Mouse (Mus musculus) gastrocnemius, adult 2 months (tissue): ENCODE data around the gene Nfe2l2. TPM values are rescaled to one million over a fixed set of nuclear protein-coding genes. Genes with fewer than 3 reads are reported as not detected.

Source experiments
- DNase-seq: peaks from one replicate; pipeline ENCODE4 v3.0.0; 2022
- H3K27ac ChIP-seq: fragments of 200-600 bp; 2 replicates; pipeline ENCODE4 v1.8.1; 2022; ENCODE audit warnings: mild to moderate bottlenecking
- H3K4me3 ChIP-seq: fragments of 200-600 bp; 2 replicates; pipeline ENCODE4 v1.8.1; 2022; ENCODE audit warnings: mild to moderate bottlenecking, moderate library complexity
- CTCF ChIP-seq: fragments of 200-600 bp; IDR thresholded peaks from 2 replicates; pipeline ENCODE4 v1.8.1; 2022; ENCODE audit warnings: antibody characterized with exemption, mild to moderate bottlenecking, moderate library complexity
- intact Hi-C: fragments of 180-260 bp; cut with DNase I; formaldehyde crosslinking; loops from one replicate; pipeline ENCODE4 v1.15.1; 2025
- total RNA-seq, 2 experiments: library from RNA; stranded (reverse); gene quantifications; 2 replicates each; pipeline ENCODE4 v1.2.3; 2021

Nfe2l2 gene
- total RNA-seq, 2 experiments from 2014 or later, result 32.9 to 41.0 TPM

DNA sequence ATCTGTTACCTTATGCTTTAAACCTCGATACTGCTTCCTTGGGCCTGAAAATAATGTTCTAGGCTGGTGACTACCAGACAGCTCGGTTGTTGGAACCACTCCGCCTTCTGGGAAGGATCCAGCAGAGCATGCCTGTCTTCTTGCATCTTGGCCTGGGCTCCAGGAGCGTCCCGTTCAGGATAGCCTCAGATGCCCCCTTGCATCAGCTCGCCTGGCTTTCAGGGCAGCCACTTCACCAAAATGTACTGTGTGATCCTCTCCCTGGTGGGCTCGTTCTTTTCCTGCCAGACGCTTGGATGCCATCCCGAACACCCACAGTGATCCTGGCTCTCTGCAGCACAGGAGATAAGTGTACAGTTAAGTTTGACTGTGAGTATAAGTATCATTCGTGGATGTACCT, 25.6 kb upstream of the Nfe2l2 start:
- TF ChIP-seq CTCF, result no peak
- Histone ChIP-seq H3K4me3 (peak overlapping the region; percentile 43), H3K27ac (peak overlapping the region; percentile 76)
- intact Hi-C loops, result no loop called here
- DNase-seq, result peak; percentile 90

DNA sequence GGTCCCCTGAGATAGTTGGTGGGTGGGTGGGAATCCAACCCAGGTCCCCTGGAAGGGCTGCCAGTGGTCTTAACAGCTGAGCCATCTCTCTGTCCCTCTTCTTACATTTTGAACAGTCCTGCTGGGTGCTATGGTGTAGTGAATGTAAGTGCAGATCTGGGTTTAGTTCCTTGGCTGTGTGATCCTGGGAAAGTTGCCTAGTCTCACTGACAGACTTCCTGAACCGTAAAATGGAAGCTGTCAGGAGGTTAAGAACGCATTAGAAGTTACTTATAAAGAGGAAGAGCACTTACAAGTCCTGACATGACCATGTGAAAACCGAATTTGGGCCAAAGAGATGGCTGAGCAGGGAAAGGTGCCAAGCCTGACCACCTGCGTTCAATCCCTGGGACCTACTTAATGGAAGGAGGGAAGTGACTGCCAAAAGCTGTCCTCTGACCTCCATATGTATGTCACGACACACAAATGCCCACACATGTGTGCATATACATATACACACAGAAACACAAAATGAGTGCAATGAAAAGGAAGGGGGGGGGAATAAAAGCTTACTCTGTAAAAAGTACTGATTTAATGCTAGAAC, 20.5 kb upstream of the Nfe2l2 start:
- Histone ChIP-seq H3K4me3 (no peak overlapping the region), H3K27ac (no peak overlapping the region)
- intact Hi-C loops, result no loop called here
- no peak for DNase-seq
- TF ChIP-seq CTCF, result no peak

DNA sequence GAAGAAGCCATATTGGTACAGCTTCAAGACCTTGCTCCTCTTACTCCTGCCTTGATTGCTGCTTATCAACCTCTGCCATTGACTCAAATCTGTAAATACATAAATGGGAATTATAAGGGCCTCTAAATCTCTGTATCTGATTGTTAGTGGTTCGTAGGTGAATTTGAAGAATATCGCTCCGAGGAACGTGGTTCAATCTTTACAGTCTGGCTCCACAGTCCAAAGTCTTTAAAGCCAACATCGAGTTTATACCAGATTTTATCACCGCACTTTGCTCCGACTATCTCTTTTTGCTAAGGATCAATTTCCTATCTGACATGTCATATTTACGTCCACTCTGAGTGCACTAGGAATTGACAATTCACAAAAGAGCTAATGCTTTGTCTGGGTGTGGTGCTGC, 19.0 kb upstream of the Nfe2l2 start:
- intact Hi-C loops, result no loop called here
- Histone ChIP-seq H3K4me3 (no peak overlapping the region), H3K27ac (no peak overlapping the region)
- TF ChIP-seq CTCF, result no peak
- no peak for DNase-seq

DNA sequence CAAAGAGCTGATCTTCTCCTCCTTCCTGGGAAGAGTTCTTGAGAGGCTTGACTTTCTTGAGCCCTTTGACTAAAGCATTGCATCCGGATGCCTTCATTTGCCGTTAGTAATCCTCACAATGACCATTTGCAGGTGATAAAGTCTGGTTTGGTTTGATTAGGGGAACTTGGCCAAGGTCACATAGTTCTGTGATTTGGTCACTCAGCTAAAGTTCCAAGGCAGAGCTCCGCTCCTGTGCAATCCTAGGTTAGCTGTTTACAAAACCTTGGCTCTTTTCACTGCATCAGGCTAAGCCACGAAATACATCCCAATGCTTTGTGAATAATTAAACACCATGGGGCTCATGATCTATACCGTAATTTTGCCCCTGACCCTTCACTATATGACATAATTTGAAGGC, 18.5 kb upstream of the Nfe2l2 start:
- no peak for TF ChIP-seq CTCF
- intact Hi-C loops, result no loop called here
- no peak for DNase-seq
- Histone ChIP-seq H3K27ac (no peak overlapping the region), H3K4me3 (no peak overlapping the region)

DNA sequence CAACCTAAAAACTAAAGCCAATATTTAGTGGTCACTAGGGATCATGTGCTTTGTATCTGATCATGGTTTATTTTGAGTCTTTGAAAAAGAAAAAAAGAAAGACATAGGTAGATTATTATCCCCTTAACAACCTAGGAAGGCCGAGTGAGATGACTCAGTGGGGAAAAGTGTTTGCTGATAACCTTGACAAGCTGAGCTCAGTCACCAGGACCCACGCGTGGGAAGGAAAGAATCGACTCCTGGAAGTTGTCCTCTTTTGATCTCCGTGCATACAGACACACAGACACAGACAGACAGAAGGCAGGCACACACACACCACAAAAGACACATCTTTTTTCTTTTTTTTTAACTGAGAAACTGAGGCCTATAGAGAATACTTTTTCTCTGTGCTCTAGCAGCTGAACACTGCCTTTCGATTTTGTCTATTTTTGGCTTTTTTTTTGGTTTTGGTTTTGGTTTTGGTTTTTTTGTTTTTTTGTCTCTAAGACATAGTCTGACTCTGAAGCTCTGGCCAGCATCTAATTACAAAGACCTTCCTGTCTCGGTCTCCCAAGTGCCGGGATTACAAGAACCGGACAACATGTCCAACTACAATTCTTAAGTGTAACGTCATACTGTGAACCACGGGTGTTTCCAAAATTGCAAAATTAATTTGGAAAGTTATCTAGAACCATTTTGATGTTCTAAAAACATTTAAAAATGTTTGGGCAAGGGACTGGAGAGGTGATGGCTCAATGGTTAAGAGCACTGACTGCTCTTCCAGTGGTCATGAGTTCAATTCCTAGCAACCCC, 16.0 kb upstream of the Nfe2l2 start:
- no peak overlapping the region for H3K27ac ChIP-seq
- intact Hi-C loops, result no loop called here
- TF ChIP-seq CTCF, result no peak

DNA sequence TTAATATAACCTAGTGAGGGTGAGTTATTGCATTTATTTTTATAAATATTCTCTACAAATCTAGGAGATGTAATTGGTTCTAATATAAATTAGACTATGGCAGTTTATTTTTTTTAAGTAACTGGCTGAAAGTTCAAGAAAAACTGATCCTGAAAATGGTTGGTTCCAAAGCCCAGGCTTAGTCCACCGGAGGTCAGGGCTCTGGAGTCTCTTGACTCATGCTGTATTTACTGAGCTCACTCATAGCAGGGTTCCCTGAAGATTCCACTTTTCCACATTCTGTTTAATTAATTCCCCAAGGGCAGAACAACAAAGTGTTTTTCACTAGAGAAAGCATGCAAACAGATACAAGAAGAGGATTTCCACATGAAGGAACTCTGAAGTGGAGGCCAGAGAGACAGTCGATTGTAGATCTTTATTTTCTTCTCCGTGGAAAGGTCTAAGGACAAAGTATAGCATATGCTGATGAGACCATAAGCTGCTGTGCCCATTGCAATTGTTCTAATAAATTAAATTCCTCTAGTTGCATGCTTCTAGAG, 15.0 kb upstream of the Nfe2l2 start:
- Histone ChIP-seq H3K4me3 (no peak overlapping the region), H3K27ac (peak overlapping the region; percentile 9; the same call in 1 of the 2 replicates)
- intact Hi-C loops, result no loop called here
- no peak for DNase-seq
- TF ChIP-seq CTCF, result no peak

More for the DNA sequence above, 16.0 kb upstream of the Nfe2l2 start:
- H3K4me3 ChIP-seq, result no peak overlapping the region
- DNase-seq, result no peak

DNA sequence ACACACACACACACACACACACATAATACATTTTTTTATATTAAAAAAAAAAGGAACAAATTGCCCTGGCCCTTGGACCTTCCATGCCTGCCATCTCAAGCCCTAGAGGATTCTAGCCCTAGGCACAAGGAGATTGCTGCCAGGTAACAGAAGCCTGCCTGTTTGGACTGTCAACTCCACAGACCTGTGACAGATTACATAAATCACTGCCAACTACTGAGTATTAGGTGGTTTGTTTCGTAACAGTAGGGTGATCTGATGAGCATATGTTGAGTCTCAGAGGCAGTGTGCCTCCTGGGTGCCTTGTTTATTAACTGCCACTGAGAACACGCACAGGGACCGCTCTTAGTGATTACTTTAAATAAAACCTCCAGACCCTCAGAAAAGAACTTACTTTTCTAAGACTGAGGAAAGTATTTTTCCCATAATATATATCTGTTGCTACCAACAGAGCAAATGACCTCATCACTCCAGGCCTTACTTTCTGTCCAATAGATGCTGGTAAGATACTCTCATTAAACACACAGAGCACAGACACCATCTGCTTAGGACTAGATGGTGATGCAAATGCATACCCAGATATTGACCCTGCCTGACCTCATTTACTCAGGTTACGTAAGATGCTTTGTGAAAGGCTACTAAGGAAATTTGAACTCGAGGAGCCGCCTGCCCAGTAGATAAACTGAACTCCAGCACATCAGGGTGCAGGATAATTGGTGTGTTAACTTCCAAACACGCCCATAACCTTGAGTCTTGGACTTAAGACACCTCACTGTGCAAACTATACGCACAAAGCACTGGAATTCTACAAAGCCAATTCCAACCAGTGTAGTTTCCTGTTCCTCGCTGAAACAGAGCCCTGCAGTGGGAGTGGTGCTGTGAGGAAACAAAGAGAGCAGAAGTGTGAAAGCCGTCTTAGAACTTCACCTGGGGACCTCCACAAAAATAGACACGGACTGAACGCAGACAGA, 11.9 kb upstream of the Nfe2l2 start:
- TF ChIP-seq CTCF, result no peak
- peak overlapping the region; percentile 78 for H3K27ac ChIP-seq
- peak; percentile 59 for DNase-seq
- no peak overlapping the region for H3K4me3 ChIP-seq
- intact Hi-C loops, result no loop called here

DNA sequence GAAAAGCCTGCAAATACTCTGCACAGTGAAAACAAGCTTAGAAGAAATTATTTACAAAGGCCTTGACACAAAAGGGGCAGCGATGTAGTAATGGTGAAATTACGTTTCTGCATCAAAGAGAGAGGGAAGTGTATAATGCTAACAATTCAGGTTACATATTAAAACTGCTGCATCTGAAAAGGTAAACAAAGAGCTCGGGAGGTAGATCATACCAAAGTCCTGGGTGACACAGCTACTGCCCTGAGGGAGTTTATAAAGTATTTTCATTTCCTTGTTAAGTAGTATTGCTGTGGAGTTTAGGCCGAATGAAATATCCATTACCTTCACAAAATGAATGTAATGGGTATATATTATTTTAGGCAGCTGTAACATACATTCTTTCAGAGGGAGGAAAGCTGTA, 10.3 kb upstream of the Nfe2l2 start:
- H3K27ac ChIP-seq, result no peak overlapping the region
- intact Hi-C loops, result no loop called here
- DNase-seq, result no peak
- TF ChIP-seq CTCF, result no peak
- no peak overlapping the region for H3K4me3 ChIP-seq

DNA sequence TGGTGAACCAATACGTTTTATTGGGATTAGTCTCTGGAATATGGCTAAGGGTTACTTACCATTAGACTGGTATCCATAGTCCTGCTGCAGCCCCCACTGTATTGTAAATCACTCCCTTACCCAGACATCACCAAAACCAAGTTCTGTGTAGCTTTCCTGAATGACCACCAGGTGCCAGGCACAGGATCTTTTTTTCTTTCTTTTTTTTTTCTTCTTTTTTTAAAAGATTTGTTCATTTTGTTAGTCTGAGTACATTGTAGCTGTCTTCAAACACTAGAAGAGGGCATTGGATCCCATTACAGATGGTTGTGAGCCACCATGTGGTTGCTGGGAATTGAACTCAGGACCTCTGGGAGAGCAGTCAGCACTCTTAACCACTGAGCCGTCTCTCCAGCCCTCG, 8.6 kb upstream of the Nfe2l2 start:
- H3K27ac ChIP-seq, result no peak overlapping the region
- no peak for TF ChIP-seq CTCF
- no peak overlapping the region for H3K4me3 ChIP-seq
- intact Hi-C loops, result no loop called here
- no peak for DNase-seq

DNA sequence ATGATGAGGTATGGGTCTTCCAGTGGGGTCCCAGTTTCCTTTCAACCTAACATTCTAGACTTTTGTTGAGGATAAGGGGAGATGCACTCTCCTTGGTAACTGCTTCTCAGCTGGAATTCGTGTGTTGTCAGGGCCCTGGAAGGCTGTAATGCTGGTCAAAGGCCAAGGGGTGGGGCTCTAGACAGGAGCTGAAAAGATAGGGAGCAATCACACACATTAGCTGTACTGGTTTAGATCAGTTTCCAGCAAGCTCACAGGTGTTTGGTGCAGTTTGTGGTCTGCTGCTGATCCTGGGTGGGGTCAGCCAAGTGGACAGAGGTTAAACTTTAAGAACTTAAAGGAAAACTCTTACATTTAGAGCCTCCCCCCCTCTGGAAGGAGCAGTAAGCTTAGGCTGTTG, 3.0 kb upstream of the Nfe2l2 start:
- intact Hi-C loops, result loop anchor here (10.0 kb wide), 1 partner anchor 67 kb away; no protein-coding TSS in a partner anchor
- TF ChIP-seq CTCF, result no peak

DNA sequence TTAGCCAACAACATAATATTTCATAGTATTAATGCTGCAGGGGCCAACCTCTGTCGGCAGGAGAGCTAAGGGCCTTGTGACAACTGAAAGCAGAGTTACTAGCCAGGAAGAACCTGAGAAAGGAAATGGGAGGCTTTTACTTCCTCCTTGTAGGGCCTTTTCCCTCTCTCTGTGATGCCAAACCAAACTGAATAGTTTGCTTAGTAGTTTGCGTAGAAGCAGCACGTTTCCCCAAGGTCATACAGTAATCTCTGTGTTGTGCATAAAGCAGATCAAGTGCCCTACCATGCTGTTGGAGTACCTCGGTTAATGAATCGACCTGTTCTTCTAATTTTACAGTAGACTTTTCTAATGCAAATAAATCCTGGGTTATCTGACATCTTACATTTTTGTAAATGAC, 2.0 kb upstream of the Nfe2l2 start:
- intact Hi-C loops, result loop anchor here (10.0 kb wide), 1 partner anchor 68 kb away; no protein-coding TSS in a partner anchor
- no peak for TF ChIP-seq CTCF
- Histone ChIP-seq H3K27ac (peak overlapping the region; percentile 100), H3K4me3 (no peak overlapping the region)
- no peak for DNase-seq

More for the DNA sequence above, 3.0 kb upstream of the Nfe2l2 start:
- Histone ChIP-seq H3K4me3 (no peak overlapping the region), H3K27ac (no peak overlapping the region)
- DNase-seq, result no peak

DNA sequence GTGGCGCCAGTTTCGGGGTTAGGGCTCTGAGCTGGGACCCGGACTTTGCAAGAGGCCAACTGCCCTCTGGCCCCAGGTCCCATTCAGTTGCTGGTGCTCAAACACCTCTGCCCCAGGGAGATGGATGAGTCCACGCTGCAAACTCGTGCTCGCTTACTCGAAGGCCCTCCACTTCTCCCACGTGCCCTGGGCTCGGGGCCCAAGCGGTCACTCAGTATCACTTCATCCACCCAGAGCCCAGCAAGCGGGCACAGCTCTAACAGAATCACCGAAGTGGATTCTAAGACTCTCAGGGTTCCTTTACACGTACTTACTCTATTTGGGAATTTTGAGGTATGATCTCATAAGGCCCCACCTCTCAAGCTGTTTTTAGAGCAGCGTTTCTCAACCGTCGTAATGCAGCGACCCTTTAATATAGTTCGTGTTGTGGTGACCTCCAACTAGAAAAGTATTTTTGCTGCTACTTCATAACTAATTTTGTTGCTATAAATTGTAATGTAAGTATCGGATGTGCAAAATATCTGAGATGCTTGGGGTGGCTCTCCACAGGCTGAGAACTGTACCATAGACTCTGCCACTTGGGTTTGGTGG, 816 bp upstream of the Nfe2l2 start:
- Histone ChIP-seq H3K27ac (peak overlapping the region; percentile 100), H3K4me3 (peak overlapping the region; percentile 75)
- TF ChIP-seq CTCF, result no peak
- peak; percentile 87 for DNase-seq
- intact Hi-C loops, result loop anchor here (10.0 kb wide), 1 partner anchor 70 kb away; no protein-coding TSS in a partner anchor
